Mouse (Mus musculus): ENCODE measurements around the gene Olfr1277. TPM values are rescaled to one million over a fixed set of nuclear protein-coding genes. Genes with fewer than 3 reads are reported as not detected.

Olfr1277 gene
- 0.12 TPM for polyA plus RNA-seq (2017; shearing (Covaris generic))

DNA sequence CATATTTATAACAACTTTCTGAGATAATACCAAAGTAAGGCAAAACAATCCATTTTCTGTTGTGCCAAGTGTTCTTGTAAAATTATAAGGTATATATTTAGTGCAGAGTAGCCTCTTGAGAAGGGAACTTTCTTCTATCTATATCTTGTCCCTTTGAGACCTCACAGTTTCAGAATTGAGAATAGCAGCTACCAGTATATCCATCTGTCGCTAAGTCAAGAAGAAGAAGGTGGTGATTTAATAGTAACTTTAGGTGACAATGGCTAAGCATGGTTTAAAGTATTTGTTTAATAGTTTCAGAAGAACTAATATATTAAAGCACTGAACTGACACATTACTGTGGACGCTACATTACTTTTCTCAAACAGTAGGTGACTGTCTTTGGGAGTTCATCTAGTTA lies at the start of gene Olfr1277:
TSS of gene Olfr1277 (minus strand) at position 101 of the 400 bp plus-strand sequence.

DNA sequence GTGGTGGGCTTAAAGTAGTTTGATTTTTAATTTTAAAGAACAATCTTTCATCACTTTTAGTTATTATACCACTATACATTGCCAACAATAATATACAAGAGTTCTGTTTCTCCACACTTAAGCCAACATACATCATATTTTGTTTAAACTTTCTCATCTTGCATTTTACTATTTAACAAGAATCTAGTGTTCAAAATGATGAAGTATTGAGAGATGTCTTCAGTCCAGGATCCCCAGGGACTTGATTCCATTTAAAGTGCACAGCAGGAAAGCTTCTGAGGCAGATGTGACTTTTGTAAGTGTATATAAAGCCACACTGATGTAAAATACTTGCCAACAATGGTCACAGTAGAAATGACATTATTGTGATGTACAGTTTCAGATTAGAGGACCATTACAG lies 39.8 kb upstream of the Olfr1277 start, which contains the start of gene Olfr1280:
TSS of gene Olfr1280 (plus strand) at position 301 of the 400 bp plus-strand sequence.

DNA sequence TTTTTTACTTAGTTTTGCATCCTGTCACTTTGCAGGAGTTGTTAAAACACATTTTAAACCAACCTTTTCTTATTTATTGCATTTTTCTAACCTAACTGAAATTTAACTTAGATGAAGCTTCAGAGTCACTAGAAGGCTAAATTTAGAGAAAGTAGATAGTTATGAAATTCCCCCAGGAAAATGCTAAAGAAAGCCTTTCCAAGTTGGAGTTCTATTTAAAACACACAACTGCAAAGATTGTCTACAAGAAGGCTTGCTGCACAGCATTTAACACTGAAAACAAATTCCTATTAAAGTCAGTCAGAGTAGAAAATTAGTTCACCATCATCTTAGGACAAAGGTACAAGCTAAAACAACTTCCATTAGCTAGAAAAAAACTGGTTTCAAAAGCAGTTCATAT lies 26.5 kb upstream of the Olfr1277 start, which contains the start of gene Olfr1279:
TSS of gene Olfr1279 (plus strand) at position 262 of the 400 bp plus-strand sequence.

DNA sequence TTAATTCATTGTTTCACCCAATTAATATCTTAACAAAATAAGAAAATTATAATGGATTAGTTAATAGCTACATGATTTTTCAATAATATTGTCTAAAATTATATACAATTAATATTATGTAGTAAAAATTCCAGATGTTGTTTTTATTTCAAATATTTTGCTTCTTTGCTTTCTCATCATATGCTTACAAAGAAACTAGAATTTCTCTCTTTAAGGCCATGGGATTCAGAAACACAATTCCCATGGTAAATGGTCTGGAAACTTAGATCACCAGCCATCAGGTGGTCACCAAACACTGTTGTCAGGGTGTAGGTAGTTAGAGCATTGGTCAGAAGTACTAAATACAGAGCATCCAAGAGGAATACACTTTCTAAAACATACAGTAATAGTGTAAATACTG lies 15.9 kb upstream of the Olfr1277 start, which contains the start of gene Olfr1278:
TSS of gene Olfr1278 (plus strand) at position 301 of the 400 bp plus-strand sequence.

DNA sequence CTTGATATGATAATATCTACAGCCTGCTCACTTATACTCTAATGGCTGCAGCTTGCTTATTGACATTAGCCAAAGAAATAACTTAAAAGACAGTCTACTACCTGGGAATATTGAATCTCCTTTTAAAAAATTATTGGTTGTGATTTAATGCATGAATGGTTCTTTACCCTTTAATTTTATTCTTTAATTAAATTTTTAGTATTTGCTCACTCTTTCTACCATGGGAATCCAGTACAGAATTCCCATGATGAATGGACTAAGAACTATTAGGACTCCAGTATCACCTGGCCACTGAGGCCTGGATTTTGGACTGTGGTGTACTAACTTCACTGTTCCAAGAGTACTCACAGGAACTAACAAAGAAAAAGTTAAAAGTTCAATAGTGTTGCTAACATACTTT lies 19.7 kb downstream of the Olfr1277 start, which contains the start of gene Olfr1276:
TSS of gene Olfr1276 (plus strand) at position 301 of the 400 bp plus-strand sequence.

DNA sequence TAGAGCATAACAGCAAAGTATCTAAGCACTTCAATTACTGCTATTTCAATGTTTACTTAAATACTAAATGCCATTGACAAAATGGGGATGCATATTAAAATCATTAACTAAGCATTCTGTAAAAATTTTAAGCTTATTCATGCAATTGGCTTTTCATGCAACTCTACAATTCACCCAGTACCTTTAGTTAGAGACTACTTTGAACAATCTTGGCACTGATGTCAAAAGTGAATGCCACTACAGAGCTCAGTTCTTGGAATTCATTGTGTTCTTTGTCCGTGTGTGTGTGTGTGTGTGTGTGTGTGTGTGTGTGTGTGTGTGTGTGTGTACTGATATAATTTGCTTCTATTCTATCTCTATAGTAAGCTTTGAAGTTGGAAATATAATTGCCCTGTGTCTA lies 38.7 kb downstream of the Olfr1277 start, which contains the start of gene Olfr1275:
TSS of gene Olfr1275 (minus strand) at position 101 of the 400 bp plus-strand sequence.

DNA sequence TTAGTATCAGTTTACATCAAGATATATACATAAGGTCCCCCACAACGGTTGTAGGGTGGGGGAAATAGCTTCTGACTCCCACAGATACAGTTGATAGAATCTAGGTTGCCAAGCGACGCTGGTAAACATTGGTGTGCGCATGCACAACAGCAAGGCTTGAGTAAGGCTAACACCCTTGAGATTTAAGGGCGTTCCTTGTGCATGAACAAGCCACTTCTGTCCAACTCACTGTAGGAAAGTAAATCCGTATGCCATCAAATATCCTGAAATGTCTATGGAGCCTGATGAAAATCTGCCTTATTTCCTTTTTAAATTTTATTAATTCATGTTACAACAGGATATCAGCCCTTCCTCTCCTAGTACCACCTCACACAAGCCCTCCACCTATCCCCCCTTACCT lies 44.4 kb downstream of the Olfr1277 start, which contains the start of gene 4930430A15Rik:
TSS of gene 4930430A15Rik (minus strand) at position 101 of the 400 bp plus-strand sequence.

Other genes starting within 250 kb of the Olfr1277 start
- not detected for gene Gm13941, start 168.1 kb downstream of the Olfr1277 start, polyA plus RNA-seq (2017; shearing (Covaris generic))
- gene Gm15130, start 121.2 kb downstream of the Olfr1277 start, polyA plus RNA-seq (2017; shearing (Covaris generic)) = not detected
- not detected for gene 4930430A15Rik, start 44.5 kb downstream of the Olfr1277 start, polyA plus RNA-seq (2017; shearing (Covaris generic))
- gene Olfr1275, start 38.8 kb downstream of the Olfr1277 start, polyA plus RNA-seq (2017; shearing (Covaris generic)) = not detected
- not detected for gene Olfr1276, start 19.6 kb downstream of the Olfr1277 start, polyA plus RNA-seq (2017; shearing (Covaris generic))
- gene Olfr1278, start 16.0 kb upstream of the Olfr1277 start, polyA plus RNA-seq (2017; shearing (Covaris generic)) = not detected
- not detected for gene Olfr1279, start 26.5 kb upstream of the Olfr1277 start, polyA plus RNA-seq (2017; shearing (Covaris generic))
- not detected for gene Olfr1280, start 39.9 kb upstream of the Olfr1277 start, polyA plus RNA-seq (2017; shearing (Covaris generic))
- gene Olfr1281, start 52.4 kb upstream of the Olfr1277 start, polyA plus RNA-seq (2017; shearing (Covaris generic)) = not detected
- not detected for gene Olfr1282, start 62.0 kb upstream of the Olfr1277 start, polyA plus RNA-seq (2017; shearing (Covaris generic))
- not detected for gene Olfr1283, start 92.7 kb upstream of the Olfr1277 start, polyA plus RNA-seq (2017; shearing (Covaris generic))
- gene Olfr1284, start 101.4 kb upstream of the Olfr1277 start, polyA plus RNA-seq (2017; shearing (Covaris generic)) = 0.34 TPM
- not detected for gene Olfr1286, start 149.0 kb upstream of the Olfr1277 start, polyA plus RNA-seq (2017; shearing (Covaris generic))
- gene Olfr1287, start 175.0 kb upstream of the Olfr1277 start, polyA plus RNA-seq (2017; shearing (Covaris generic)) = not detected
- gene Olfr1288, start 200.0 kb upstream of the Olfr1277 start, polyA plus RNA-seq (2017; shearing (Covaris generic)) = not detected
- gene Olfr1289, start 206.7 kb upstream of the Olfr1277 start, polyA plus RNA-seq (2017; shearing (Covaris generic)) = not detected
- gene Olfr1290, start 219.7 kb upstream of the Olfr1277 start, polyA plus RNA-seq (2017; shearing (Covaris generic)) = not detected
- 0.10 TPM for gene Olfr1291-ps1, start 223.1 kb upstream of the Olfr1277 start, polyA plus RNA-seq (2017; shearing (Covaris generic))

All from effector memory CD4-positive, alpha-beta T cell, adult 5 months (primary cell).